Mouse (Mus musculus) right cerebral cortex, adult 18-20 months (tissue): ENCODE measurements around the gene Limch1.

ENCODE experiments used
- DNase-seq: peaks from one replicate; pipeline ENCODE4 v3.0.0; 2022; ENCODE audit warnings: mixed read lengths

The Limch1 gene

GRCm38 (mm10) chr5:66841971-66842370, 96.3 kb downstream of the Limch1 start:
- no peak for DNase-seq

- no peak for DNase-seq
These were observed 97.1 kb downstream of the Limch1 start for GRCm38 (mm10) chr5:66842776-66843175.

GRCm38 (mm10) chr5:66848136-66848535, 102.5 kb downstream of the Limch1 start:
- DNase-seq = no peak

GRCm38 (mm10) chr5:66849148-66849547, 103.5 kb downstream of the Limch1 start:
- no peak for DNase-seq

GRCm38 (mm10) chr5:66850721-66851251, 105.2 kb downstream of the Limch1 start:
- peak; percentile 61 for DNase-seq

- no peak for DNase-seq
These were observed 106.1 kb downstream of the Limch1 start for GRCm38 (mm10) chr5:66851708-66852107.

DNA sequence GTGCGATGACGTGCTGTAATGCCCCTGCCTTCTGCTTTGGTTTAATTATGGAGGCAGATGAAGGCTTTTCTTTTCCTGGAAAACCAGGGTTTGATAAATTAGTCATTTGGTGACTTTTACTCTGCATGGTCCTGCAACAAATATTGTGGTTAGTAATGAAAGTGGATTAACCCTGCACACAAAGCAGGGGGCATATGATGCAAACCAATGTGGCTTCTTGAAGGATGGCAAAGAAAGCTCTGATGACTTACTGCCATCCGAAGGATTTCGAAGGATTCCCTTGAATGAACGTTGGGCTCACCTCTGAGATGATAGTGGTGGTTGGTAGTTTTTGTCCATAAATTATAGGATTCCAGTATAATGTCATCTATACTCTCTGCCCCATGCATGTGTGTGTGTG, 108.6 kb downstream of the Limch1 start:
- DNase-seq = no peak

DNA sequence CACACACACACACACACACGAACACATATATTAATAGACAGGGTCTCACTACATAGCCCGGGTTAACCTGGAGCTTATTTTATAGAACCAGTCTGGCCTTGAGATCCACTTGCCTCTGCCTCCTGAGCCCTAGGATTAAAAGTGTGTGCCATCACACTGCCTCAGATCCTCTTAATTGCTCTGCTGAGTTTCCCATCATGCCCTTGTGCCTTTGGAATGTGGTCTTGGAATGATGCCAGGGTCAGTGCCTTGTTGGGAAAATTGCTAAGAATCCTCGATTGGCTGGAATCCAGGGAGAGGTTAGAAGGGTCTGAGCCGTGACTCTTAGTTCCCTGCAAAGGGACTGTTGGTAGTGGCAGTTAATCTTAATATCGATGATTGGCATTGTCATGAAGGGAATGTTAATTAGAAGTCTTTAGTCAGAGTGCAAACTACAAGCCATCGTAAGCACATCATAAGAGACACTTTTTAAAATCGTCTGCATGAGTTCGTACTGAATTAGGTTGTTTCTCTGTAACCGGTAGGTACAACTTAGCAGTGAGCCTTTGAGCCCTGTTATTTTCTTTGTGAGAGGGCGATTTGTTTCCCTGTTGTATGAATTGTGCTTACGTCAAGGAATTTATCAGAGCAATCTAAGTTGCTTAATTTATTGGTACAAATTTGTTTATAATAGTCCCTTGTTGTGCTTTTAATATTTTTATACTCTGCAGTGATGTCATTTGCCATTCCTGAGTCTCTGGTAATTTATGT, 109.9 kb downstream of the Limch1 start:
- no peak for DNase-seq

DNA sequence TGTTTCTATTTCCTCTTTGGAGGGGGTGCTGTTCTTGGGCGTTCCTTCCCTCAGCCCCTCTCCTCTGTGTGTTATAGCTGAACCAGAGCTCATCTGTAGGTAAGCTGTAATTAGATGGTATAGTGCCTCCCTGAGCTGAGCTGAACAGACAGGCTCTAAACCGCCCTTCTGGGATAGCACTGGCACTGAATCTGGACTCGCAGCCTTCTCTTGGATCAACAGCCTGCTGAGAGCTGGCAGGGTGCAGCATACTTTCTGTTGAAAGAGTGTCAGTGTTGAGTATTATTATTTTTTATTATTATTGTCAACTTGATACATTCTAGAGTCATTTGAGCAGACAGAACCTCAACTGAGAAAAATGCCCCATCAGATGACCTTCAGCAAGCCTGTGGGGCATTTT, 113.9 kb downstream of the Limch1 start:
- DNase-seq = no peak

DNA sequence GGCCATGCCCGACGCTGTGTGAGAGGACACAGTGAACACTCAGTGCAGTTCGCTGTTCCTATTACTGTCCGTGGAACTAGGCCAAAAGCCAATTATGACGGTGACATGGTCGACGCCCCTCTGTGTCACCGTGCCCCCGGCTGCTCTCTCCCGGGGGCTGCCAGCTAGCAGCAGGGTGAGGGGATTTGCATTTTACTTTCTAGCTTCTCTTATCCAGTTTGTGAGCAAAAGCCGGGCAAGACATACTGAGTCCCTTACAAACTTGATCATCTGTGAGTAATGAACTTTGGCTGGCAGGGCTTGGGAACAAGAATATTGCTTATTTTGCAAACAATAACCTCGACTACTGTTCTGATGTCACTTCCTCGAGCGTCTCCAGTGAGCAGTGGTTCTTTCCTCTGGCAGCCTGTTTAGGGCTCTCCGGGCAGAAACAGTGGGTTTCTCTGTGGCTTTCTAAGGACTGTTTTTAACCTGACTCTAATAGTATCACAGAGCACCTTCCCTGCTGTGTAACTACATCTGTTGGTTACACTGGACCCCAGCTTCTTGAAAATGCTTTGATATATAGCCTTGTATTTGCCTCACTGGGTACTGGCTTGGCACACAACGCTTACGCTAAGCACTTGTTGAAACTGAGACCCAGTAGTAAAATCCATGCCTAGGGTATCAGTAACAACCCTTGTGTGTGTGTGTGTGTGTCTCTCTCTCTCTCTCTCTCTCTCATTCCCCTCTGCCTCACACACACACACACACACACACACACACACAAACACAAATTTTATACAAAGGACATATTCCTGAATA, 115.8 kb downstream of the Limch1 start:
- no peak for DNase-seq

DNA sequence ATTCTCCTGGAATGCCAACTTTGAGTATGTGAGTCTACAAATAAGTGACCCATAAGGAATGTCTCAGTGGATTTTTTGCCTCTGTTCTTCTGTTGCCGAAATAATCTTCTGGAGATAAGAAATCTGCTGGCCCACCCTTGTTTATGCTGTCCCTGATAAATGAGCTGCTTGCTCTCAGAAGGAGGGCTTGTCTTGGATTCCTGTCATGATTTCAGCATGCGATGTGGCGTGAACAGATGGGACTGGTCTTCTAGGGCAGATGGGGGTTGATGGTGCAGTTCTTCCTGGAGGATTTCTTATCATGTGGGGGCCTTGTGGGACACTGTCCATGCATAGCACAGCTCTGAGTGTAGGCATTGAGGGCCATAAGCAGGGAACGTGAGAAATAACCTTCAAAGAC, 116.5 kb downstream of the Limch1 start:
- no peak for DNase-seq

DNA sequence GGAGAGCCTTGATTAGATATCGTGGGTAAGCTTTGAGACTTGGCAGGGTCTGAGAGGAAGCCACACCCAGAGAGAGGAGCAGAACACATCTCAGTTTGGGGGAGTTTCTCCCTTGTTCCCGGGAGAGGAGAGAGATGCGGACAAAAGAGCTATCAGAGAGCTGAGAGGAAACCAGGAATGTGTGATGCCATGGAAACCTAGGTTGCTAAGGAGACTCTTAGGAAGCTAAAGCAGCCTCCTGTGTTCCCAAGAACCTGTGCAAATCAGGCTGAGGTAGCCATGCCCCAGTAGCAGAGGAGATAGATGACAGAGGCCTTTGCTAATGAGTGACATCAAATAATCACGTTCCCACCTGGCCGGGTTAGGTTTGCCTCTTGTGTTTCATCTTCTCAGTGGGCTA, 119.6 kb downstream of the Limch1 start:
- peak; percentile 26 for DNase-seq

DNA sequence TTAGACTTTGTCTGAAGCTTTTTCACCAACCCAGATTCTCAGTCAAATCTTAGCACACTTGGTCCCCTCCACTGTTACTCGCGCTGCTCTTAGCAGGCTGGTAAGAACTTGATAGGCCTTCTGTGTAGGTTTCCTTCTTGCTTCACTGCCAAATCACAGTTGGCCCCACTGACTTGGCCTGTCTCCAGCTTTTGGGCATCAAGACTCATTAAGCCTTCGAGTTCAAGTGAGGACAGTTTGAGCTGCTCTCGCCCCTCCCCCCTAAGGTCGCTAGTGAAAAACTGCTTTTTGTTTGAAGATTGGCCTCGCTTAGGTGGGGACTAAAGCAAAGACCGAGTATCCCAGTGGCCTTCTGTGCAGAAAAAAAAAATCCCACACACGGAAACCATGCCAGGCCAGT, 120.4 kb downstream of the Limch1 start:
- peak; percentile 43 for DNase-seq

GRCm38 (mm10) chr5:66869545-66869944, 123.9 kb downstream of the Limch1 start:
- no peak for DNase-seq

DNA sequence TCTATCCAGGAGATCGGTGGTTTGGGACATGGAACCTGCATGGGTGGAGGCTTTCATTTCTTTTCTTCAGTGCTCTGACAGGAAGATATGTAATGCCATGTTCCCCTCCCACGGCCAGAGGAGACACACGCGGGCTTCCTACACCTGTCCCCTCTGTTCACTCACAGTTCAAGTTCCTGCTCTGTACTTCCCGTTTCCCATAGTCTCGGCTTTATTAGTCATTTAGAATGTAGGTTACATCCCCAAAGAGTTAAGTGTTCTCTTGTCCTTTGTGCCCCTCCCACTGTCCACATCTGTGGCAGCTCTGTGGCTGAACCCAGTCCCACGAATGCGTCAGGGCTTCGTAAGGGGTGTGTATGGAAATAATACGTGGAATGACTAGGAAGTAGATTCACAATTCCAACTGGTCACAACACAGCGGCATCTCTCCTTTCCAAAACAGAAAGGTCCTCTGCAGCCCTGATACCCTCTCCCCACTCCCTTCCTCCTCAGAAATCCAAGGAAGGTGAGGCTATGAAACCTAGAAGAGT, 126.0 kb downstream of the Limch1 start:
- no peak for DNase-seq

- no peak for DNase-seq
These were observed 126.4 kb downstream of the Limch1 start for GRCm38 (mm10) chr5:66872053-66872452.

GRCm38 (mm10) chr5:66872681-66873080, 127.1 kb downstream of the Limch1 start:
- DNase-seq = no peak

DNA sequence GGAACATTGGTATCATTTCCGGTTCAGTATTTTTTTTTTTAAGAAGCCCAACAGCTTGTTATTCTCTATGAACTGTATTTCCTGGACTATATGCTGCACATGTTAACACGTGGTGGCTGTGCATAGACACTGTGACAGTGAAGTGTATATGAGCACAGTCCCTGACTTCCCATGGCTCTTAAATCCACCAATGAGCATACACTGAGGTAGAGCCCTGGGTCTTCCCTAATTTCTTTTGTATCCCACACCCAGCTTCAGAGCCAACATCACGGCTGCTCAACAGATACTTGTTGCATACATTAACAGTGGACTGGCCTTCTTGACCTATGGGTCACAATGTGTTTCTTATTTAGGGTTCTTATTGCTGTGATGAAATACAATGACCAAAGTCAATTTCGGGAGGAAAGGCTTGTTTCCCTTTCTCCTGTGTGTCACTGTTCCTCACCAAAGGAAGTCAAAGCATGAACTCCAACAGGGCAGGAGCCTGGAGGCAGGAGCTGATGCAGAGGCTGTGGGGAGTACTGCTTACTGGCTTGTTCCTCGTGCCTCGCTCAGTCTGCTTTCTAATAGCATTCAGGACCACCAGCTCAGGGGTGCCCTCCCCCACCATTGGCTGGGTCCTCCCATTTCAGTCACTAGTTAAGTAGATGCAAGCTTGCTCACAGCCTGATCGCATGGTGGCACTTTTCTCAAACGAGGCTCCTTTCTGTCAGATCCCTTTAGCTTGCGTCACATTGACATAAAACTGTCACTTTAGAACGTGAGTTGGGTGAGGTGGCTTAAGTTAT, 130.6 kb downstream of the Limch1 start:
- no peak for DNase-seq

- DNase-seq = no peak
These were observed 131.4 kb downstream of the Limch1 start for GRCm38 (mm10) chr5:66877066-66877465.

DNA sequence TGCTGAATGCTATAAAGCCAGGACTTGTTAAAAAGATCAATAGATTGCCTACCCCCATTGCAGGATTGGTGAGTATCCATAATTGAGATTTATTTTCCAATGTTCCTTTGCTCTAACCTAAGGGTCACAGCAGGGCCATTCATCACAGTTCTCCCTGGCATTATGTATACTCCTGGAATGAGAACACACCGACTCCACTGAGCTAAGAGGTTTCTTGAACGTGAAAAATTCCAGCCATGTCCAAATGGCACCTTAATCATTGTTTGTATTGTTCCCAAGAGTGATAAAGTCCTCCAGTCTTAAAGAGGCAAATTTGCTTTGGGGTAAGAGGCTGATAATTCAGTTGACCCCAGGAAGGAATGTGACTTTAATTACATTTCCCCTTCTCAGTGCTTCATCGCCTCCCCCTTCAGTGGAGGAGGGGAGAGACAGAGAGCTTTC, 136.3 kb downstream of the Limch1 start:
- no peak for DNase-seq

- no peak for DNase-seq
These were observed 137.1 kb downstream of the Limch1 start for GRCm38 (mm10) chr5:66882718-66883117.

GRCm38 (mm10) chr5:66884505-66884904, 138.9 kb downstream of the Limch1 start:
- DNase-seq = no peak
